Mouse (Mus musculus): Measurements from ENCODE around the gene Slc16a6. TPM values are rescaled to one million over a fixed set of nuclear protein-coding genes. Genes with fewer than 3 reads are reported as not detected.
A peak's percentile ranks its signal among the peaks of the same experiment; 100 is the strongest.
"Not testable (repeated sequence)": the region's sequence is repeated elsewhere in the genome, so short reads cannot be mapped to it uniquely, and the experiment has no call there.

The Slc16a6 gene
- total RNA-seq, 2 experiments from 2014 or later, result 11.6 to 12.3 TPM

- TF ChIP-seq CTCF (IDR thresholded peaks at IDR 0.05), result no peak
- Histone ChIP-seq H3K27ac (no peak overlapping the region), H3K4me3 (no peak overlapping the region)
- no peak for DNase-seq (ENCODE audit: extremely low spot score in 1 of 2, low spot score in 2 of 2)
- intact Hi-C loops (cut with DNase I), result no loop called here
Measured at GRCm38 (mm10) chr11:109496996-109497714, 23.8 kb upstream of the Slc16a6 start.

DNA sequence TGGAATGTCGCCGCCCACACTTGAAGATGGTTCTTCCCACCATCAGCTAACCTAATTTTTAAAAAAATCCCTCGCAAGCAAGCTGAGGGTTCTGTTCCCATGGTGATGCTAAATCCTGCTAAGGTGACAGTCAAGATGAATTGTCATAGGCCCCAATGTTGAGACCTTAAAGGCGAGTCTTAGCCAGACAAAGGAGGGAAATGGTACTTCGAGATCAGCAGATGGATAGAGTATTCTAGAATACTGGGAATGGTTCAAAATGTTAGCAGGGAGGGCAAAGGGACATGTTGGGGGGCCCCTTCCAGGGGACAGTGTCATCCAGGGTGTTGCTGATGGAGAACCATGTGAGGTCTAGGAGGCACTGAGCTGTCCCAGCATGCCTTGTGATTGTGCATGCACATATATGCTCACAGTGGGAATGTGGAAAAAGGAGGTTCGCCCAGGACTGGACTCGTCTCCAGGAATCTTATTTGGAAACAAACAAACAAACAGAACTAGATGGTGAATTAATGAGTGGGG, 23.1 kb upstream of the Slc16a6 start:
- intact Hi-C loops (cut with DNase I), result no loop called here
- no peak for TF ChIP-seq CTCF (IDR thresholded peaks at IDR 0.05)
- Histone ChIP-seq H3K4me3 (no peak overlapping the region), H3K27ac (no peak overlapping the region)
- no peak for DNase-seq (ENCODE audit: extremely low spot score in 1 of 2, low spot score in 2 of 2)

- Histone ChIP-seq H3K4me3 (no peak overlapping the region), H3K27ac (no peak overlapping the region)
- TF ChIP-seq CTCF (IDR thresholded peaks at IDR 0.05), result no peak
- intact Hi-C loops (cut with DNase I), result no loop called here
- DNase-seq (ENCODE audit: extremely low spot score in 1 of 2, low spot score in 2 of 2), result no peak
Measured at GRCm38 (mm10) chr11:109495771-109496474, 22.5 kb upstream of the Slc16a6 start.

GRCm38 (mm10) chr11:109494890-109495770, 21.7 kb upstream of the Slc16a6 start:
- TF ChIP-seq CTCF (IDR thresholded peaks at IDR 0.05), result no peak
- no peak overlapping the region for H3K27ac ChIP-seq
- intact Hi-C loops (cut with DNase I), result no loop called here
- no peak for DNase-seq (ENCODE audit: extremely low spot score in 1 of 2, low spot score in 2 of 2)
- H3K4me3 ChIP-seq, result no peak overlapping the region

DNA sequence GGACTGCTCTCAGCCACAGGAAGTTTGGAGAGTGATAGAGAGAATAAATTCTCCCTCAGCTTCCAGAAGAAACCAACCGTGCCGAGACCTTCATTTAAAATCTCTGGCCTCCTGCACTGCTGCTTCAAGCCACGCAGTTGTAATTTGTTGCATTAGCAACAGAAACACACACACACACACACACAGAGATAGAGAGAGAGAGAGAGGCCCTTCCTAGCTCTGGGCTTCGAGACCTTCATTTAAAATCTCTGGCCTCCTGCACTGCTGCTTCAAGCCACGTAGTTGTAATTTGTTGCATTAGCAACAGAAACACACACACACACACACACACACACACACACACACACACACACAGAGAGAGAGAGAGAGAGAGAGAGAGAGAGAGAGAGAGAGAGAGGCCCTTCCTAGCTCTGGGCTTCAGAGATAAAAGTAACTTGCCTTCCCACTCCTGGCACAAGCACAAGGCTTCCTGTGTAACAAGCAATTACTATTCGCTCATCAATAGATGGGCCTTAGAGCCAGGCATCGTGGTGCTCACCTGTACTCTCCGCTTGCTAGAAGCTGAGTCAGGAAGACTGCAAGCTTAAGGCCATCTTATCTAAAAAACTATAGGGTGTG, 19.6 kb upstream of the Slc16a6 start:
- DNase-seq (ENCODE audit: extremely low spot score in 1 of 2, low spot score in 2 of 2); intact Hi-C loops (cut with DNase I); H3K4me3 ChIP-seq; H3K27ac ChIP-seq: not testable (repeated sequence)

GRCm38 (mm10) chr11:109491844-109492243, 18.4 kb upstream of the Slc16a6 start:
- Histone ChIP-seq H3K4me3 (no peak overlapping the region), H3K27ac (no peak overlapping the region)
- intact Hi-C loops (cut with DNase I), result no loop called here
- no peak for DNase-seq (ENCODE audit: extremely low spot score in 1 of 2, low spot score in 2 of 2)
- no peak for TF ChIP-seq CTCF (IDR thresholded peaks at IDR 0.05)

DNA sequence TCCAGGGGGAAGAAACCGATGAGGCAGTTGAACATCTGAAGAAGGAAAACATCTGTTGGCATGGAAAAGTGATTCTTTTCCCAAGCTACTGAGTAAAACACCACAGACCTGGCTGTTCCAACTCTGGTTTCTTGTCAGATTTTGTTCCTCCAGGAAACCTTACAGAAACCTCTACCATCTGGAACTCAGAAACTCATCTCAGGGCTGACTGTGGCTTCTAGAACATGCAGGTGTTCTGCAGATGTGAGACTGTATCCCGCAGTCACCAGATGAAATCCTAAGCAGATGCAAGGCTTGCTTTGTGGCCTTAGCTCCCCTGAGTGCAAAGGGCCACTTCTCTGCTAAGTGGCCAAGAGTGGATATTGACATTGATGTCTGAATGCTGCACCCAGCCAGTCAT, 16.4 kb upstream of the Slc16a6 start:
- H3K4me3 ChIP-seq, result no peak overlapping the region
- DNase-seq (ENCODE audit: extremely low spot score in 1 of 2, low spot score in 2 of 2), result no peak
- TF ChIP-seq CTCF (IDR thresholded peaks at IDR 0.05), result no peak
- no peak overlapping the region for H3K27ac ChIP-seq
- intact Hi-C loops (cut with DNase I), result no loop called here

- intact Hi-C loops (cut with DNase I), result no loop called here
- DNase-seq (ENCODE audit: extremely low spot score in 1 of 2, low spot score in 2 of 2), result no peak
- no peak for TF ChIP-seq CTCF (IDR thresholded peaks at IDR 0.05)
- H3K4me3 ChIP-seq, result no peak overlapping the region
- H3K27ac ChIP-seq, result no peak overlapping the region
Measured at GRCm38 (mm10) chr11:109487991-109488684, 14.7 kb upstream of the Slc16a6 start.

- no peak for TF ChIP-seq CTCF (IDR thresholded peaks at IDR 0.05)
- no peak overlapping the region for H3K4me3 ChIP-seq
- H3K27ac ChIP-seq, result no peak overlapping the region
- DNase-seq (ENCODE audit: extremely low spot score in 1 of 2, low spot score in 2 of 2), result no peak
- intact Hi-C loops (cut with DNase I), result no loop called here
Measured at GRCm38 (mm10) chr11:109487111-109487510, 13.7 kb upstream of the Slc16a6 start.

DNA sequence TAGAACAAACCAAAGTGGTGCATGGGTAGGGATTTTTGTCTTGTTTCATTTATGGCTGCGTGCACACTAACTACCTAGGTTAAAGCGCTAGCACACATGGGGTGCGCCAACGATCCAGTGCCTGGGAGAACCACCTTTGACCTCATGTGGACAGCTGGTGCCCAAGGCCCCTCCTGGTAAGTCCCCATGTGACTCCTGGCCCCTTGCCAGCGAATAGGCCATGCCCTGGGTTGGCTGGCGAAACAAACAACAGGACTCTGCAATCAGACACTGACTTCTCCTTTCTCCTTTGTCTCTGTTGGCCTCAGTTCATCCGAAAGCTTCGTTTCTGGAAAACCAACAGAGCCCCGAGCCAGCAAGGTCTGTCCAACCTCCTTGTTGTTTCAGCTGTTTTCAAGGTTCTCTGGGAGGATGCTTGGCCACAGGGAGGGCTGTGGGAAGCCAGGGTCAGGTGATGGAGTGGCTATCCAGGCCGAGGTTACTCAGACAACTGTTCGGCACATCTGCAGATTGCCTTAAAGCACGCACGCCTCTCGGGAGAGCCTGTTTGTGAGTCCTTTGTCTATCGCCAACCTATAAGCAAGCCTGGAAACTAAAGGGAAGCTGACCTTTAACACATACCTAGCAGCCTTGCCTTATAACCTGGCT, 12.1 kb upstream of the Slc16a6 start:
- intact Hi-C loops (cut with DNase I), result no loop called here
- peak in 1 of 2 experiments; percentile 53 for DNase-seq (ENCODE audit: extremely low spot score in 1 of 2, low spot score in 2 of 2)
- TF ChIP-seq CTCF (IDR thresholded peaks at IDR 0.05), result no peak
- H3K27ac ChIP-seq, result peak overlapping the region; percentile 38
- H3K4me3 ChIP-seq, result no peak overlapping the region
